Mouse (Mus musculus): ENCODE measurements around the gene Thpo. TPM values are rescaled to one million over a fixed set of nuclear protein-coding genes. Genes with fewer than 3 reads are reported as not detected.

The Thpo gene
- total and polyA plus RNA-seq, 3 experiments = 0.08 to 1.0 (median 0.19) TPM

GRCm38 (mm10) chr16:20731688-20732087, 2.6 kb downstream of the Thpo start:
- H3K9me3 ChIP-seq (replicated peaks; ENCODE audit: low read length) = peaks cover 8% of the 10 kb centered on the region
- no peak overlapping the region for H3K9ac ChIP-seq (ENCODE audit: insufficient read depth, low read depth)
- H3K4me1 ChIP-seq (ENCODE audit: control insufficient read depth in 1 of 2, insufficient read depth in 2 of 2) = peaks cover 2 to 6% of the 10 kb centered on the region in 2 experiments; a peak in 2 of 4 replicates
- H3K4me2 ChIP-seq (ENCODE audit: insufficient read depth, low read depth, poor library complexity, severe bottlenecking) = no peak overlapping the region
- dilution Hi-C loops (cut with MboI; ENCODE audit: extremely low pct_ligation_motif_present, extremely low pct_unique_long_range_greater_than_20kb, low sequenced_read_pairs) = no loop called here
- H3K27ac ChIP-seq (ENCODE audit: insufficient read depth, low read depth) = no peak overlapping the region
- H3K4me3 ChIP-seq (replicated peaks in 1 of 3; ENCODE audit: low read depth in 2 of 3, low read length in 2 of 3, poor library complexity in 1 of 3) = no peak overlapping the region
- in situ Hi-C loops (cut with MboI; ENCODE audit: low pct_ligation_motif_present, low pct_unique_long_range_greater_than_20kb, low sequenced_read_pairs) = no loop called here
- TF ChIP-seq UBTF (IDR thresholded peaks at IDR 0.05; ENCODE audit: low read depth, low read length) = no peak
- TF ChIP-seq MAX (IDR thresholded peaks at IDR 0.05; ENCODE audit: low read length) = no peak
- no peak for TF ChIP-seq USF1 (IDR thresholded peaks at IDR 0.05; ENCODE audit: low read depth, low read length)
- TF ChIP-seq E2F4 (IDR thresholded peaks at IDR 0.05; ENCODE audit: insufficient replicate concordance, low read depth, low read length) = no peak
- no peak for TF ChIP-seq MYC (IDR thresholded peaks at IDR 0.05; ENCODE audit: low read depth, low read length)
- TF ChIP-seq USF2 (conservative IDR thresholded peaks at IDR 0.05; ENCODE audit: low read depth, low read length) = no peak
- no peak for TF ChIP-seq PAX5 (IDR thresholded peaks at IDR 0.05; ENCODE audit: low read length)
- no peak for TF ChIP-seq MAZ (IDR thresholded peaks at IDR 0.05; ENCODE audit: low read depth, low read length)
- TF ChIP-seq TBP (conservative IDR thresholded peaks at IDR 0.05; ENCODE audit: low read depth, low read length) = no peak
- TF ChIP-seq POLR2A (IDR thresholded peaks at IDR 0.05; ENCODE audit: low read depth, low read length) = no peak
- TF ChIP-seq ZC3H11A (IDR thresholded peaks at IDR 0.05; ENCODE audit: low read depth, low read length) = no peak
- TF ChIP-seq EP300 (IDR thresholded peaks at IDR 0.05; ENCODE audit: low read length) = no peak
- no peak for TF ChIP-seq IRF4 (IDR thresholded peaks at IDR 0.05; ENCODE audit: low read depth, low read length)
- no peak for TF ChIP-seq GABPA (IDR thresholded peaks at IDR 0.05; ENCODE audit: insufficient replicate concordance, low read depth, low read length)
- no peak for TF ChIP-seq ETS1 (conservative IDR thresholded peaks at IDR 0.05; ENCODE audit: low read depth, low read length)
- no peak for TF ChIP-seq ZKSCAN1 (IDR thresholded peaks at IDR 0.05; ENCODE audit: borderline replicate concordance, low read depth, low read length)
- no peak for TF ChIP-seq CHD2 (IDR thresholded peaks at IDR 0.05; ENCODE audit: low read length)
- TF ChIP-seq HCFC1 (IDR thresholded peaks at IDR 0.05; ENCODE audit: low read depth, low read length) = no peak
- no peak for TF ChIP-seq NRF1 (IDR thresholded peaks at IDR 0.05; ENCODE audit: low read depth, low read length)
- no peaks in the 10 kb centered on the region for H3K79me2 ChIP-seq (replicated peaks; ENCODE audit: control insufficient read depth, extremely low read depth, insufficient read depth, poor library complexity, severe bottlenecking)
- H3K36me3 ChIP-seq (replicated peaks in 1 of 2; ENCODE audit: control insufficient read depth in 1 of 2, insufficient read depth in 1 of 2, low read length in 1 of 2) = no peaks in the 10 kb centered on the region
- no peak for DNase-seq (ENCODE audit: extremely low read depth)
- peaks cover 42% of the 10 kb centered on the region for H3K27me3 ChIP-seq (replicated peaks)

GRCm38 (mm10) chr16:20730293-20730711, 4.0 kb downstream of the Thpo start:
- Histone ChIP-seq H3K4me3 (replicated peaks in 1 of 3; ENCODE audit: low read depth in 2 of 3, low read length in 2 of 3, poor library complexity in 1 of 3) (peak overlapping the region in 2 of 3 experiments; percentile 2 to 32), H3K4me2 (ENCODE audit: insufficient read depth, low read depth, poor library complexity, severe bottlenecking) (no peak overlapping the region), H3K4me1 (ENCODE audit: control insufficient read depth in 1 of 2, insufficient read depth in 2 of 2) (peaks cover 0 to 6% of the 10 kb centered on the region in 2 experiments; a peak in 2 of 4 replicates), H3K27me3 (replicated peaks) (peaks cover 31% of the 10 kb centered on the region), H3K9me3 (replicated peaks; ENCODE audit: low read length) (peaks cover 8% of the 10 kb centered on the region), H3K36me3 (replicated peaks in 1 of 2; ENCODE audit: control insufficient read depth in 1 of 2, insufficient read depth in 1 of 2, low read length in 1 of 2) (peaks cover 0 to under 1% of the 10 kb centered on the region in 2 experiments), H3K9ac (ENCODE audit: insufficient read depth, low read depth) (no peak overlapping the region), H3K27ac (ENCODE audit: insufficient read depth, low read depth) (no peak overlapping the region), H3K79me2 (replicated peaks; ENCODE audit: control insufficient read depth, extremely low read depth, insufficient read depth, poor library complexity, severe bottlenecking) (no peaks in the 10 kb centered on the region)
- in situ Hi-C loops (cut with MboI; ENCODE audit: low pct_ligation_motif_present, low pct_unique_long_range_greater_than_20kb, low sequenced_read_pairs) (no loop called here), dilution Hi-C loops (cut with MboI; ENCODE audit: extremely low pct_ligation_motif_present, extremely low pct_unique_long_range_greater_than_20kb, low sequenced_read_pairs) (no loop called here)
- no peak for DNase-seq (ENCODE audit: extremely low read depth)
- TF ChIP-seq CTCF (conservative IDR thresholded peaks at IDR 0.05 in 1 of 2, IDR thresholded peaks at IDR 0.05 in 1 of 2; ENCODE audit: low read depth in 2 of 2, low read length in 2 of 2) = no peak
- no peak for TF ChIP-seq MEF2A (IDR thresholded peaks at IDR 0.05; ENCODE audit: borderline replicate concordance, low read depth, low read length)
- TF ChIP-seq ZMIZ1 (IDR thresholded peaks at IDR 0.05; ENCODE audit: low read depth, low read length) = no peak
- TF ChIP-seq CHD2 (IDR thresholded peaks at IDR 0.05; ENCODE audit: low read length) = no peak
